Comparison of ENCODE assay signal across 15 mouse cellular contexts in genomic region chr13:37060810-37061209, GRCm38 (mm10). TPM values are rescaled to one million over a fixed set of nuclear protein-coding genes. Genes with fewer than 3 reads are reported as not detected.
DNase-seq lines count a peak whose midpoint lies in the region; ATAC-seq lines count a peak whose summit lies in the region.
"Had no signal": no experiment of that assay in that cellular context is flagged by ENCODE, and none has a peak within 500 bp of the region (broad histone marks: within the 10 kb centered on the region; RNA-seq: fewer than 3 reads in every experiment).

No protein-coding gene starts in this region.

- H3K4me1 ChIP-seq in embryonic facial prominence, embryonic 12.5 days, result no peaks in the 10 kb centered on the region
- peaks cover 15% of the 10 kb centered on the region for H3K4me1 ChIP-seq in limb, embryonic 10.5 days
- H3K4me1 ChIP-seq: hindbrain, embryonic 15.5 days had no signal

- peak; percentile 47 to 54 for DNase-seq in heart, adult 9 months (ENCODE audit: low spot score in 2 of 2)
- no peak for DNase-seq in heart, postnatal 25 days (ENCODE audit: low spot score)
- DNase-seq in limb, embryonic 10.5 days (ENCODE audit: low spot score), result peak; percentile 47
- peak; percentile 24 for DNase-seq in lung, postnatal 25 days (ENCODE audit: low spot score)
- DNase-seq in Muller cell, postnatal 12 days (ENCODE audit: inconsistent ontology term), result no peak
- no peak for DNase-seq in urinary bladder, postnatal 4 days (ENCODE audit: low spot score in 2 of 2)
- no peak for DNase-seq in cerebellum, postnatal 36 days
- DNase-seq: cerebellum, postnatal 10 days; kidney, adult 2 months; layer of hippocampus, adult 9-11 months; spleen, adult 18-20 months had no signal

- no peak overlapping the region for H3K4me2 ChIP-seq in embryonic facial prominence, embryonic 12.5 days (replicated peaks)
- H3K4me2 ChIP-seq: hindbrain, embryonic 15.5 days had no signal

- H3K27me3 ChIP-seq in embryonic facial prominence, embryonic 12.5 days, result no peaks in the 10 kb centered on the region
- H3K27me3 ChIP-seq in limb, embryonic 10.5 days (ENCODE audit: low read depth, poor library complexity, severe bottlenecking), result no peaks in the 10 kb centered on the region
- H3K27me3 ChIP-seq: hindbrain, embryonic 15.5 days had no signal

- H3K9ac ChIP-seq in embryonic facial prominence, embryonic 12.5 days, result no peak overlapping the region
- H3K9ac ChIP-seq: hindbrain, embryonic 15.5 days had no signal

- intact Hi-C loops in heart, postnatal 25 days (cut with DNase I), result no loop called here

- no peak overlapping the region for H3K4me3 ChIP-seq in embryonic facial prominence, embryonic 12.5 days
- no peak overlapping the region for H3K4me3 ChIP-seq in limb, embryonic 10.5 days
- H3K4me3 ChIP-seq: hindbrain, embryonic 15.5 days; myocyte had no signal

- ATAC-seq in embryonic facial prominence, embryonic 12.5 days (ENCODE audit: insufficient number of reproducible peaks, insufficient read depth, low FRiP score, low TSS enrichment), result 0 out of 2 replicates have a peak, but pooled peaks have one; percentile 47

- H3K27ac ChIP-seq in embryonic facial prominence, embryonic 12.5 days, result no peak overlapping the region
- H3K27ac ChIP-seq in limb, embryonic 10.5 days, result peak overlapping the region; percentile 67
- H3K27ac ChIP-seq: hindbrain, embryonic 15.5 days; stomach, postnatal 0 days had no signal

- H3K9me3 ChIP-seq in embryonic facial prominence, embryonic 12.5 days, result no peaks in the 10 kb centered on the region
- H3K9me3 ChIP-seq in limb, embryonic 10.5 days (replicated peaks), result no peaks in the 10 kb centered on the region
- H3K9me3 ChIP-seq: hindbrain, embryonic 15.5 days had no signal

- no peaks in the 10 kb centered on the region for H3K36me3 ChIP-seq in embryonic facial prominence, embryonic 12.5 days
- H3K36me3 ChIP-seq in limb, embryonic 10.5 days, result no peaks in the 10 kb centered on the region
- H3K36me3 ChIP-seq: hindbrain, embryonic 15.5 days had no signal

- 29% methylated on average over 5 of the region's 5 CpGs for WGBS in embryonic facial prominence, embryonic 12.5 days
- WGBS in limb, embryonic 10.5 days, result 41% methylated on average over 5 of the region's 5 CpGs

RNA-seq across cellular contexts. Expression of gene F13a1, which starts 10.8 kb away (rescaled TPM):
- 10 to 100 TPM; 29.2 to 32.6 TPM for total RNA-seq in heart, postnatal 25 days (2021)
- polyA plus RNA-seq in embryonic facial prominence, embryonic 12.5 days (2016; fragmentation: Nextera tagmentation; extraction: Ambion mirVana), result 6.7 and 7.3 TPM in 2 replicates
- polyA plus RNA-seq in limb, embryonic 10.5 days (2016; fragmentation: Nextera tagmentation; extraction: Ambion mirVana), result 2.8 and 3.3 TPM in 2 replicates

Comparison
In these comparisons a context has a peak if more than half of its experiments do, and no peak if none do; other contexts are left out.
1. DNase-seq: peak in heart, adult 9 months (2 of 2), limb, embryonic 10.5 days (single experiment) and lung, postnatal 25 days (single experiment); none in heart, postnatal 25 days (single experiment), Muller cell, postnatal 12 days (single experiment), urinary bladder, postnatal 4 days (0 of 2) and cerebellum, postnatal 36 days (0 of 2).